Mouse (Mus musculus): ENCODE data around the gene Usf2.
"Not testable (repeated sequence)": the region's sequence is repeated elsewhere in the genome, so short reads cannot be mapped to it uniquely, and the experiment has no call there.

GRCm38 (mm10) chr7:30945466-30945865 is 11.1 kb downstream of the Usf2 start:
- TF ChIP-seq POLR2A, CTCF (IDR thresholded peaks at IDR 0.05; ENCODE audit: extremely low read depth, insufficient read depth, low read length): not testable (repeated sequence)
